Mouse (Mus musculus): Measurements from ENCODE around the gene Preb. TPM values are rescaled to one million over a fixed set of nuclear protein-coding genes. Genes with fewer than 3 reads are reported as not detected.

Preb gene
- total RNA-seq, 2 experiments from 2014 or later, result 67.9 to 103 TPM

GRCm38 (mm10) chr5:30908426-30909299 is 51.5 kb downstream of the Preb start:
- ATAC-seq (replicated peaks; ENCODE audit: poor library complexity, severe bottlenecking), result no peak

- peak; percentile 91 for ATAC-seq (replicated peaks; ENCODE audit: poor library complexity, severe bottlenecking)
Observed at GRCm38 (mm10) chr5:30907413-30908059, 52.6 kb downstream of the Preb start, which contains the start of gene Ost4. Gene Ost4, minus strand, starts transcription at chr5:30907788.

- no peak for ATAC-seq (replicated peaks; ENCODE audit: poor library complexity, severe bottlenecking)
Observed at GRCm38 (mm10) chr5:30901860-30902259, 58.3 kb downstream of the Preb start.

Other genes starting within 250 kb of the Preb start
- gene Dpysl5, start 248.8 kb downstream of the Preb start, total RNA-seq (2014; fragmentation: Nextera tagmentation), result not detected in 2 replicates
- gene Dpysl5, start 248.8 kb downstream of the Preb start, total RNA-seq (2017), result not detected in 2 replicates
- gene Mapre3, start 145.7 kb downstream of the Preb start, total RNA-seq (2014; fragmentation: Nextera tagmentation), result not detected in 2 replicates
- gene Mapre3, start 145.7 kb downstream of the Preb start, total RNA-seq (2017), result not detected in 2 replicates
- gene Tmem214, start 92.3 kb downstream of the Preb start, total RNA-seq (2014; fragmentation: Nextera tagmentation), result 40.7 and 48.5 TPM in 2 replicates
- gene Tmem214, start 92.3 kb downstream of the Preb start, total RNA-seq (2017), result 21.5 and 24.9 TPM in 2 replicates
- 8.9 and 27.6 TPM in 2 replicates for gene Agbl5, start 71.7 kb downstream of the Preb start, total RNA-seq (2014; fragmentation: Nextera tagmentation)
- gene Agbl5, start 71.7 kb downstream of the Preb start, total RNA-seq (2017), result 7.7 and 12.5 TPM in 2 replicates
- 361 and 454 TPM in 2 replicates for gene Ost4, start 52.6 kb downstream of the Preb start, total RNA-seq (2014; fragmentation: Nextera tagmentation)
- gene Ost4, start 52.6 kb downstream of the Preb start, total RNA-seq (2017), result 300 and 325 TPM in 2 replicates
- gene Emilin1, start 47.0 kb downstream of the Preb start, total RNA-seq (2014; fragmentation: Nextera tagmentation), result 78.8 and 147 TPM in 2 replicates
- gene Emilin1, start 47.0 kb downstream of the Preb start, total RNA-seq (2017), result 124 and 152 TPM in 2 replicates
- gene Khk, start 38.9 kb downstream of the Preb start, total RNA-seq (2014; fragmentation: Nextera tagmentation), result 84.7 and 111 TPM in 2 replicates
- 66.4 and 80.2 TPM in 2 replicates for gene Khk, start 38.9 kb downstream of the Preb start, total RNA-seq (2017)
- not detected in 2 replicates for gene Cgref1, start 14.8 kb downstream of the Preb start, total RNA-seq (2014; fragmentation: Nextera tagmentation)
- gene Cgref1, start 14.8 kb downstream of the Preb start, total RNA-seq (2017), result 0.62 TPM in 1 of 2 replicates, not detected in the other
- not detected in 2 replicates for gene Tcf23, start 8.3 kb upstream of the Preb start, total RNA-seq (2014; fragmentation: Nextera tagmentation)
- not detected in 2 replicates for gene Tcf23, start 8.3 kb upstream of the Preb start, total RNA-seq (2017)
- gene Atraid, start 88.0 kb upstream of the Preb start, total RNA-seq (2014; fragmentation: Nextera tagmentation), result 42.7 and 79.1 TPM in 2 replicates
- gene Atraid, start 88.0 kb upstream of the Preb start, total RNA-seq (2017), result 44.7 and 59.4 TPM in 2 replicates
- 7.2 and 7.9 TPM in 2 replicates for gene Slc5a6, start 88.6 kb upstream of the Preb start, total RNA-seq (2014; fragmentation: Nextera tagmentation)
- gene Slc5a6, start 88.6 kb upstream of the Preb start, total RNA-seq (2017), result 5.8 and 8.8 TPM in 2 replicates
- gene Cad, start 94.4 kb upstream of the Preb start, total RNA-seq (2014; fragmentation: Nextera tagmentation), result 57.4 and 70.3 TPM in 2 replicates
- gene Cad, start 94.4 kb upstream of the Preb start, total RNA-seq (2017), result 23.1 and 39.5 TPM in 2 replicates
- gene Dnajc5g, start 145.9 kb upstream of the Preb start, total RNA-seq (2014; fragmentation: Nextera tagmentation), result not detected in 2 replicates
- not detected in 2 replicates for gene Dnajc5g, start 145.9 kb upstream of the Preb start, total RNA-seq (2017)
- not detected in 2 replicates for gene Slc30a3, start 147.9 kb upstream of the Preb start, total RNA-seq (2014; fragmentation: Nextera tagmentation)
- not detected in 2 replicates for gene Slc30a3, start 147.9 kb upstream of the Preb start, total RNA-seq (2017)
- not detected in 2 replicates for gene Trim54, start 156.4 kb upstream of the Preb start, total RNA-seq (2014; fragmentation: Nextera tagmentation)
- not detected in 2 replicates for gene Trim54, start 156.4 kb upstream of the Preb start, total RNA-seq (2017)
- gene Ucn, start 178.5 kb upstream of the Preb start, total RNA-seq (2014; fragmentation: Nextera tagmentation), result not detected in 2 replicates
- gene Ucn, start 178.5 kb upstream of the Preb start, total RNA-seq (2017), result not detected in 2 replicates
- gene Mpv17, start 193.9 kb upstream of the Preb start, total RNA-seq (2014; fragmentation: Nextera tagmentation), result 19.6 and 42.3 TPM in 2 replicates
- gene Mpv17, start 193.9 kb upstream of the Preb start, total RNA-seq (2017), result 20.9 and 32.9 TPM in 2 replicates
- 1.5 and 6.6 TPM in 2 replicates for gene Gm29609, start 219.6 kb upstream of the Preb start, total RNA-seq (2014; fragmentation: Nextera tagmentation)
- 0.36 TPM in 1 of 2 replicates, not detected in the other for gene Gm29609, start 219.6 kb upstream of the Preb start, total RNA-seq (2017)
- 94.6 and 100 TPM in 2 replicates for gene Gtf3c2, start 219.8 kb upstream of the Preb start, total RNA-seq (2014; fragmentation: Nextera tagmentation)
- 52.0 and 59.8 TPM in 2 replicates for gene Gtf3c2, start 219.8 kb upstream of the Preb start, total RNA-seq (2017)
- gene Snx17, start 232.9 kb upstream of the Preb start, total RNA-seq (2014; fragmentation: Nextera tagmentation), result 53.3 and 65.5 TPM in 2 replicates
- 36.5 and 58.9 TPM in 2 replicates for gene Snx17, start 232.9 kb upstream of the Preb start, total RNA-seq (2017)
- gene Eif2b4, start 233.1 kb upstream of the Preb start, total RNA-seq (2014; fragmentation: Nextera tagmentation), result 68.3 and 91.6 TPM in 2 replicates
- gene Eif2b4, start 233.1 kb upstream of the Preb start, total RNA-seq (2017), result 50.0 and 65.6 TPM in 2 replicates
- 10.6 and 15.4 TPM in 2 replicates for gene Zfp513, start 241.9 kb upstream of the Preb start, total RNA-seq (2014; fragmentation: Nextera tagmentation)
- gene Zfp513, start 241.9 kb upstream of the Preb start, total RNA-seq (2017), result 5.9 and 6.9 TPM in 2 replicates

Measured in granulocyte monocyte progenitor cell, adult 5-6 weeks (primary cell).